Mouse (Mus musculus) large intestine, adult 2 months (tissue): ENCODE data around the gene Gpx8. TPM values are rescaled to one million over a fixed set of nuclear protein-coding genes. Genes with fewer than 3 reads are reported as not detected.

Experiments
- polyA plus RNA-seq: library from polyadenylated mRNA; depleted of rRNA; stranded (reverse); fragments of >200 nt; gene quantifications from 2 replicates; pipeline ENCODE4 v1.2.3, GENCODE M21; 2012; rRNA removed

Gpx8 gene
- polyA plus RNA-seq, 1 experiment, result 2.7 TPM

Other genes with a start within 250 kb of the Gpx8 start
- 29.7 and 86.2 TPM in 2 replicates for gene Plpp1, start 245.6 kb downstream of the Gpx8 start, polyA plus RNA-seq
- 5.6 and 7.4 TPM in 2 replicates for gene Mtrex, start 119.0 kb downstream of the Gpx8 start, polyA plus RNA-seq
- gene Dhx29, start 119.0 kb downstream of the Gpx8 start, polyA plus RNA-seq, result 2.2 and 2.4 TPM in 2 replicates
- gene Ccno, start 58.6 kb downstream of the Gpx8 start, polyA plus RNA-seq, result 0.22 and 0.37 TPM in 2 replicates
- gene Mcidas, start 52.6 kb downstream of the Gpx8 start, polyA plus RNA-seq, result not detected in 2 replicates
- 0.05 TPM in 1 of 2 replicates, not detected in the other for gene Cdc20b, start 11.3 kb downstream of the Gpx8 start, polyA plus RNA-seq
- 19.4 and 36.9 TPM in 2 replicates for gene Gzma, start 54.6 kb upstream of the Gpx8 start, polyA plus RNA-seq
- 2.0 and 2.5 TPM in 2 replicates for gene Esm1, start 163.2 kb upstream of the Gpx8 start, polyA plus RNA-seq
- 0.44 and 0.57 TPM in 2 replicates for gene Gzmk, start 179.5 kb upstream of the Gpx8 start, polyA plus RNA-seq
- 0.16 and 0.17 TPM in 2 replicates for gene BC067074, start 246.7 kb upstream of the Gpx8 start, polyA plus RNA-seq